Mouse (Mus musculus): ENCODE measurements around the gene Glo1.

- TF ChIP-seq CTCF (IDR thresholded peaks at IDR 0.05; ENCODE audit: low read depth), result no peak
- no peak for TF ChIP-seq EP300 (IDR thresholded peaks at IDR 0.05; ENCODE audit: low read depth)
Observed at GRCm38 (mm10) chr17:30536651-30537050, 90.0 kb downstream of the Glo1 start.
